Mouse (Mus musculus): ENCODE measurements around the gene Gm4969. TPM values are rescaled to one million over a fixed set of nuclear protein-coding genes. Genes with fewer than 3 reads are reported as not detected.

Gene Gm4969
- polyA plus RNA-seq, 1 experiment from 2014 or later = 8.1 TPM

DNA sequence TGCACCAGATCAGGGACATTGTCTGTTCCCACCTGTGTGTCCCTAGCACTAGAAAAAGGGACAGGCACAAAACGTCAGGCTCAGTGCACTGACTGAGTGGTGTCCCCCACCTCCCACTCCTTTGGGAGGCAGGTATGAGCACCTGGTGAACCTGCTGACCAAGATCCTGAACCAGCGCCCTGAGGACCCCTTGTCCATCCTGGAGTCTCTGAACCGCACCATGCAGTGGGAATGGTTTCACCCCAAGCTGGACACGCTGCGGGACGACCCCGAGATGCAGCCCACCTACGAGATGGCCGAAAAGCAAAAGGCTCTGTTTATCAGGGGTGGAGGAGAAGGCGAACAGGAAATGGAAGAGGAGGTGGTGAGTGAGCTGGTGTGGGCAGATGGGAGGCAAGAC lies 60.8 kb downstream of the Gm4969 start:
- H3K4me3 ChIP-seq = no peak overlapping the region
- H3K27me3 ChIP-seq = no peaks in the 10 kb centered on the region
- no peaks in the 10 kb centered on the region for H3K9me3 ChIP-seq
- no peaks in the 10 kb centered on the region for H3K36me3 ChIP-seq
- no peak overlapping the region for H3K9ac ChIP-seq
- no peak overlapping the region for H3K4me2 ChIP-seq
- ATAC-seq (ENCODE audit: low FRiP score, low read depth) = no peak
- WGBS = 92% methylated on average over 10 of the region's 10 CpGs
- peaks cover 10% of the 10 kb centered on the region for H3K4me1 ChIP-seq (replicated peaks)
- H3K27ac ChIP-seq (replicated peaks) = no peak overlapping the region

DNA sequence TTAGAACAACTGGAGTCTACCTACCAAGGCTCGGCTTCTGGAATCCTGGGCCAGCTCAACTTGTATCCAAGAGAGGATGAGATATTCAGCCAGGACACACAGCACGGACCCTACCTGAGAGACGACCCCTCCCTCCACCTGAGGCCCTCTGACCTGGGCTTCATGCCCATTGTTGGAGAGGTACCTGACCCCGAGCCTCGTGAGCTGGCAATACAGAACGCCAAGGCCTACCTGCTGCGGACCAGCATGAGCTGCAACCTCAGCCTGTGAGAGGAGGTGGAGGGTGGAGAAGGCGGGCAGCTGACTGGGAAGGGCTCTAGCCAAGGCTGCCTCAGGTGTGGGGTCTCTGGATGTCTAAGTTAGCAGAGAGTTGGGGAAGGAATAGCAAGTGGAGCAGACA lies 63.1 kb downstream of the Gm4969 start:
- ATAC-seq (ENCODE audit: low FRiP score, low read depth) = no peak
- Histone ChIP-seq H3K27ac (replicated peaks) (no peak overlapping the region), H3K4me2 (no peak overlapping the region), H3K9me3 (no peaks in the 10 kb centered on the region), H3K9ac (no peak overlapping the region), H3K4me1 (replicated peaks) (peaks cover 10% of the 10 kb centered on the region), H3K4me3 (no peak overlapping the region), H3K27me3 (no peaks in the 10 kb centered on the region), H3K36me3 (peaks cover 17% of the 10 kb centered on the region)
- 93% methylated on average over 8 of the region's 8 CpGs for WGBS

DNA sequence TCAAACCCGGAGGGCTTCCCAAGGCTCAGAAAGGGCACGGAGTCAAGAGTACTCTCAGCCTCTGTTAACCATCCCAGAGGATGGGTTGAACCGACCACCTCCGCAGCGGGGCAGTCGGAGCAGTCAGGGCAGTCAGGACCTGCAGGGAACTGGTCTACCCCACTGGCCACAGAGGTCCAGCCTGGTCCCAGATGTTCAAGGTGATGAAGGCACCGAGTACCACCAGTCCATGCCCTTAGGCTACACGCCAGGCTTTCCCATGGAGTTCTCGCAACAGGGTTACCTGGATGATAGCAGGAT lies 63.4 kb downstream of the Gm4969 start:
- H3K9ac ChIP-seq = peak overlapping the region; percentile 43
- H3K4me1 ChIP-seq (replicated peaks) = peaks cover 10% of the 10 kb centered on the region
- H3K27me3 ChIP-seq = no peaks in the 10 kb centered on the region
- WGBS = 57% methylated on average over 9 of the region's 9 CpGs
- peaks cover 21% of the 10 kb centered on the region for H3K36me3 ChIP-seq
- no peak overlapping the region for H3K27ac ChIP-seq (replicated peaks)
- peak overlapping the region; percentile 27 for H3K4me3 ChIP-seq
- H3K9me3 ChIP-seq = no peaks in the 10 kb centered on the region
- peak; percentile 17; the same call in 1 of the 2 replicates for ATAC-seq (ENCODE audit: low FRiP score, low read depth)
- peak overlapping the region; percentile 56 for H3K4me2 ChIP-seq

- Histone ChIP-seq H3K9me3 (no peaks in the 10 kb centered on the region), H3K36me3 (peaks cover 25% of the 10 kb centered on the region), H3K27me3 (no peaks in the 10 kb centered on the region), H3K27ac (replicated peaks) (peak within 1 kb of the TSS; percentile 52; the same call in 1 of the 2 replicates), H3K4me2 (peak within 1 kb of the TSS; percentile 56), H3K4me3 (peak within 1 kb of the TSS; percentile 27), H3K9ac (peak within 1 kb of the TSS; percentile 43), H3K4me1 (replicated peaks) (peaks cover 10% of the 10 kb centered on the region)
- ATAC-seq (ENCODE audit: low FRiP score, low read depth) = peak; percentile 72
- WGBS = 26% methylated on average over 33 of the region's 33 CpGs
Observed at GRCm38 (mm10) chr7:19054047-19054776, 64.0 kb downstream of the Gm4969 start, which contains the start of gene Rsph6a. Rsph6a (plus strand) TSS chr7:19054690.

DNA sequence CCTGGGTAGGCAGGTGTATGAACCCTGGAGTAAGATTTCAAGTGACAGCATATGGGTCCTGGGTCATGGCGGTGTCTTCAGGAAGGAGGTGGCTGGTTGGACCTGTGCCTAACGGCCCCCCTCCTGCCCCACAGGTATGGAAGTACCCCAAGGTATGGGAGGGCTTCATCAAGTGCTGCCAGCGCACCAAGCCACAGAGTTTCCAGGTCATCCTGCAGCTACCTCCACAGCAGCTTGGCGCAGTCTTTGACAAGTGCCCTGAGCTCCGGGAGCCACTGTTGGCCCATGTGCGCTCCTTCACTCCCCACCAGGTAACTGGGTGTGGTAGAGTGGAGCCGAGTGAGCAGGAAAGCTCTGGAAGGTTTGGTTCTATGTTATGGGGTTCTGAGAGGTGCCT lies 65.0 kb downstream of the Gm4969 start:
- Histone ChIP-seq H3K27me3 (no peaks in the 10 kb centered on the region), H3K9ac (no peak overlapping the region), H3K9me3 (no peaks in the 10 kb centered on the region), H3K4me2 (no peak overlapping the region), H3K27ac (replicated peaks) (no peak overlapping the region), H3K4me3 (no peak overlapping the region), H3K4me1 (replicated peaks) (peaks cover 10% of the 10 kb centered on the region), H3K36me3 (peaks cover 34% of the 10 kb centered on the region)
- ATAC-seq (ENCODE audit: low FRiP score, low read depth) = no peak
- WGBS = 94% methylated on average over 7 of the region's 7 CpGs

GRCm38 (mm10) chr7:19052345-19053135 lies 65.6 kb downstream of the Gm4969 start:
- ATAC-seq (ENCODE audit: low FRiP score, low read depth) = no peak
- Histone ChIP-seq H3K4me2 (no peak overlapping the region), H3K9me3 (no peaks in the 10 kb centered on the region), H3K9ac (no peak overlapping the region), H3K4me1 (replicated peaks) (peaks cover 10% of the 10 kb centered on the region), H3K27ac (replicated peaks) (no peak overlapping the region), H3K36me3 (peaks cover 40% of the 10 kb centered on the region), H3K27me3 (no peaks in the 10 kb centered on the region), H3K4me3 (no peak overlapping the region)
- 93% methylated on average over 15 of the region's 15 CpGs for WGBS

GRCm38 (mm10) chr7:19051161-19051560 lies 67.0 kb downstream of the Gm4969 start:
- ATAC-seq (ENCODE audit: low FRiP score, low read depth) = no peak
- Histone ChIP-seq H3K4me3 (no peak overlapping the region), H3K27me3 (no peaks in the 10 kb centered on the region), H3K4me1 (replicated peaks) (peaks cover 10% of the 10 kb centered on the region), H3K36me3 (peaks cover 50% of the 10 kb centered on the region), H3K9me3 (no peaks in the 10 kb centered on the region), H3K9ac (no peak overlapping the region), H3K27ac (replicated peaks) (no peak overlapping the region), H3K4me2 (no peak overlapping the region)
- WGBS = 72% methylated on average over 4 of the region's 4 CpGs

DNA sequence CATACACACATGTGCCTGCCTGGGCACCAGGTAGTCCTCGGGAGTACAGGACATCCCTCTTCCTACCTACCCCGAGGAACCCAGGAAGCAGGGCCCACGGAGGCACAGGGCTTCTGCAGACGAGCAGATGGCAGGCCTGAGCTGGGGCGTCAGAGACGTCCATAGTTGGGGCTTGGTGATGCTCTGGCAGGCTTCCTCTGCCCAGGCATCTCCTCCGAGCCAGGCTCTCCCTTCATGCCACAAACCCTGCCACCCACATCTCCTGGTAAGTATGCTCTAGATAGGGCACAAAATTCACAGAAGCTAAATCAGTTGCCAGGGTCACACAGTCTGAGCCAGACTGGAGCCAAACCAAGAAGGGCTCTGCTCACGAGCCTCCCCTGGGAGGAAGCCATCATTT lies 68.0 kb downstream of the Gm4969 start:
- H3K4me1 ChIP-seq (replicated peaks) = peaks cover 10% of the 10 kb centered on the region
- WGBS = 89% methylated on average over 8 of the region's 8 CpGs
- no peak overlapping the region for H3K9ac ChIP-seq
- H3K9me3 ChIP-seq = no peaks in the 10 kb centered on the region
- H3K36me3 ChIP-seq = peaks cover 60% of the 10 kb centered on the region
- no peaks in the 10 kb centered on the region for H3K27me3 ChIP-seq
- H3K4me3 ChIP-seq = no peak overlapping the region
- ATAC-seq (ENCODE audit: low FRiP score, low read depth) = no peak
- no peak overlapping the region for H3K4me2 ChIP-seq
- no peak overlapping the region for H3K27ac ChIP-seq (replicated peaks)

DNA sequence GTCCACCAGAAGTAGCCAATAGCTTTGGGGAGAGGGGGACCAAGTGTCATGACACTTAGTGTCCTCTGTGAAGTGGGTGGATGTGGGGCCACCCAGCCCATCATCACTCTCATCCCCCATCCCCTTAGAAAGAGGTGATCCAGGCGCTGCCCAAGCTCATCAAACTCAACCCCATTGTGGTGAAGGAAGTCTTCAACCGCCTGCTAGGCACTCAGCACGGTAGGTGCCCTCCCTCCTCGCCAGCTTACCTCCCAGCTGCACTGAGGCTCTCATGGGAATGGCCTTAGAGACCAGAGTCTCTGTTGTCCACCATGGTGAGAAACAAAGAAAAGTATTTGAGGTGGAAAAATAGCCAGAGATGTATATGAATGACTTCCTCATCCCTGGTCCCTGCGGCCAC lies 68.9 kb downstream of the Gm4969 start:
- Histone ChIP-seq H3K9me3 (no peaks in the 10 kb centered on the region), H3K4me2 (no peak overlapping the region), H3K27me3 (no peaks in the 10 kb centered on the region), H3K36me3 (peaks cover 70% of the 10 kb centered on the region), H3K4me3 (no peak overlapping the region), H3K9ac (no peak overlapping the region), H3K4me1 (replicated peaks) (peaks cover 3% of the 10 kb centered on the region), H3K27ac (replicated peaks) (no peak overlapping the region)
- 95% methylated on average over 5 of the region's 5 CpGs for WGBS
- no peak for ATAC-seq (ENCODE audit: low FRiP score, low read depth)

Small RNA genes lying within 50 kb of the gene (microRNA-seq; reads per million reads assigned to microRNA genes)
- gene Mir3100 = not detected

Other genes with a start within 250 kb of the Gm4969 start
- 22.9 and 25.9 TPM in 2 replicates for gene Pglyrp1, start 247.0 kb downstream of the Gm4969 start, polyA plus RNA-seq (2015; fragmentation: Nextera tagmentation; extraction: Ambion mirVana)
- 29.7 and 30.6 TPM in 2 replicates for gene Ccdc61, start 208.0 kb downstream of the Gm4969 start, polyA plus RNA-seq (2015; fragmentation: Nextera tagmentation; extraction: Ambion mirVana)
- gene Nova2, start 192.5 kb downstream of the Gm4969 start, polyA plus RNA-seq (2015; fragmentation: Nextera tagmentation; extraction: Ambion mirVana) = 12.5 and 13.0 TPM in 2 replicates
- gene Nanos2, start 131.0 kb downstream of the Gm4969 start, polyA plus RNA-seq (2015; fragmentation: Nextera tagmentation; extraction: Ambion mirVana) = 0.53 and 0.83 TPM in 2 replicates
- 6.9 and 7.2 TPM in 2 replicates for gene Mypop, start 127.1 kb downstream of the Gm4969 start, polyA plus RNA-seq (2015; fragmentation: Nextera tagmentation; extraction: Ambion mirVana)
- 31.6 and 35.2 TPM in 2 replicates for gene Irf2bp1, start 114.3 kb downstream of the Gm4969 start, polyA plus RNA-seq (2015; fragmentation: Nextera tagmentation; extraction: Ambion mirVana)
- gene Foxa3, start 94.8 kb downstream of the Gm4969 start, polyA plus RNA-seq (2015; fragmentation: Nextera tagmentation; extraction: Ambion mirVana) = 0.08 TPM in 1 of 2 replicates, not detected in the other
- gene Sympk, start 94.0 kb downstream of the Gm4969 start, polyA plus RNA-seq (2015; fragmentation: Nextera tagmentation; extraction: Ambion mirVana) = 27.5 and 30.1 TPM in 2 replicates
- gene Rsph6a, start 63.7 kb downstream of the Gm4969 start, polyA plus RNA-seq (2015; fragmentation: Nextera tagmentation; extraction: Ambion mirVana) = 0.16 and 0.31 TPM in 2 replicates
- 36.2 and 42.5 TPM in 2 replicates for gene Dmwd, start 42.1 kb downstream of the Gm4969 start, polyA plus RNA-seq (2015; fragmentation: Nextera tagmentation; extraction: Ambion mirVana)
- gene Dmpk, start 34.5 kb downstream of the Gm4969 start, polyA plus RNA-seq (2015; fragmentation: Nextera tagmentation; extraction: Ambion mirVana) = 10.5 and 10.9 TPM in 2 replicates
- 2.5 and 2.6 TPM in 2 replicates for gene Six5, start 23.8 kb downstream of the Gm4969 start, polyA plus RNA-seq (2015; fragmentation: Nextera tagmentation; extraction: Ambion mirVana)
- gene Fbxo46, start 1.5 kb upstream of the Gm4969 start, polyA plus RNA-seq (2015; fragmentation: Nextera tagmentation; extraction: Ambion mirVana) = 16.2 and 16.6 TPM in 2 replicates
- 21.7 and 24.2 TPM in 2 replicates for gene Qpctl, start 30.9 kb upstream of the Gm4969 start, polyA plus RNA-seq (2015; fragmentation: Nextera tagmentation; extraction: Ambion mirVana)
- gene Snrpd2, start 31.4 kb upstream of the Gm4969 start, polyA plus RNA-seq (2015; fragmentation: Nextera tagmentation; extraction: Ambion mirVana) = 116 and 118 TPM in 2 replicates
- 2.1 TPM in 2 replicates for gene Gipr, start 47.8 kb upstream of the Gm4969 start, polyA plus RNA-seq (2015; fragmentation: Nextera tagmentation; extraction: Ambion mirVana)
- gene Eml2, start 58.1 kb upstream of the Gm4969 start, polyA plus RNA-seq (2015; fragmentation: Nextera tagmentation; extraction: Ambion mirVana) = 8.2 and 8.8 TPM in 2 replicates
- 2.7 and 3.8 TPM in 2 replicates for gene Gpr4, start 94.2 kb upstream of the Gm4969 start, polyA plus RNA-seq (2015; fragmentation: Nextera tagmentation; extraction: Ambion mirVana)
- gene Opa3, start 110.0 kb upstream of the Gm4969 start, polyA plus RNA-seq (2015; fragmentation: Nextera tagmentation; extraction: Ambion mirVana) = 38.5 and 41.8 TPM in 2 replicates
- gene Vasp, start 153.4 kb upstream of the Gm4969 start, polyA plus RNA-seq (2015; fragmentation: Nextera tagmentation; extraction: Ambion mirVana) = 41.5 and 42.1 TPM in 2 replicates
- 0.96 and 1.2 TPM in 2 replicates for gene Ppm1n, start 161.7 kb upstream of the Gm4969 start, polyA plus RNA-seq (2015; fragmentation: Nextera tagmentation; extraction: Ambion mirVana)
- gene Rtn2, start 164.3 kb upstream of the Gm4969 start, polyA plus RNA-seq (2015; fragmentation: Nextera tagmentation; extraction: Ambion mirVana) = 112 and 130 TPM in 2 replicates
- gene Fosb, start 191.7 kb upstream of the Gm4969 start, polyA plus RNA-seq (2015; fragmentation: Nextera tagmentation; extraction: Ambion mirVana) = 0.08 and 0.14 TPM in 2 replicates
- gene Ercc1, start 226.4 kb upstream of the Gm4969 start, polyA plus RNA-seq (2015; fragmentation: Nextera tagmentation; extraction: Ambion mirVana) = 84.8 and 88.9 TPM in 2 replicates
- gene Cd3eap, start 241.1 kb upstream of the Gm4969 start, polyA plus RNA-seq (2015; fragmentation: Nextera tagmentation; extraction: Ambion mirVana) = 21.2 and 22.5 TPM in 2 replicates
- 2.6 and 3.0 TPM in 2 replicates for gene Ppp1r13l, start 241.4 kb upstream of the Gm4969 start, polyA plus RNA-seq (2015; fragmentation: Nextera tagmentation; extraction: Ambion mirVana)

Data from hindbrain, embryonic 15.5 days (tissue).